Mouse (Mus musculus) urinary bladder, adult 2 months (tissue): ENCODE measurements around the gene Stx6. TPM values are rescaled to one million over a fixed set of nuclear protein-coding genes. Genes with fewer than 3 reads are reported as not detected.

Experiments used
- DNase-seq: peaks from one replicate; pipeline ENCODE4 v3.0.0; 2022; ENCODE audit warnings: low spot score
- polyA plus RNA-seq: library from polyadenylated mRNA; depleted of rRNA; stranded (reverse); fragments of >200 nt; gene quantifications from 2 replicates; pipeline ENCODE4 v1.2.3, GENCODE M21; 2012

Gene Stx6
- polyA plus RNA-seq, 1 experiment = 45.9 TPM

DNA sequence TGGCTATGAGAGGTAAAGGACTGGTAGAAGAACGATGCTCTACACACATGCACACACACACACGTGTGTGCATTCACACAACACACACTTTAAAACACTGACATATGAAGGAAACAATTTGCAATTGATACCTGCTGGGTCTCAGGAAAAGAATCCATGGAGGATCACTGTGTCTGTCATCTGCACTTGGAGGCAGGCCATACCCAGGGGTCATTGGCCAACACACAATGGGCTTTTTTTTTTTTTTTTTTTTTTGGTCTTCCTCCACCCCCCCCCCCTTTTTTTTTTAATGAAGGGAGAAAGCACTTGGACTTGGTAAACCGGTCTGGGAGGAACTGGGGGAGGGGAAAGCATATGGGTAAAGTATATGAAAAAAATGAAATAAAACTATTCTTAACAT lies 49.3 kb downstream of the Stx6 start:
- no peak for DNase-seq

DNA sequence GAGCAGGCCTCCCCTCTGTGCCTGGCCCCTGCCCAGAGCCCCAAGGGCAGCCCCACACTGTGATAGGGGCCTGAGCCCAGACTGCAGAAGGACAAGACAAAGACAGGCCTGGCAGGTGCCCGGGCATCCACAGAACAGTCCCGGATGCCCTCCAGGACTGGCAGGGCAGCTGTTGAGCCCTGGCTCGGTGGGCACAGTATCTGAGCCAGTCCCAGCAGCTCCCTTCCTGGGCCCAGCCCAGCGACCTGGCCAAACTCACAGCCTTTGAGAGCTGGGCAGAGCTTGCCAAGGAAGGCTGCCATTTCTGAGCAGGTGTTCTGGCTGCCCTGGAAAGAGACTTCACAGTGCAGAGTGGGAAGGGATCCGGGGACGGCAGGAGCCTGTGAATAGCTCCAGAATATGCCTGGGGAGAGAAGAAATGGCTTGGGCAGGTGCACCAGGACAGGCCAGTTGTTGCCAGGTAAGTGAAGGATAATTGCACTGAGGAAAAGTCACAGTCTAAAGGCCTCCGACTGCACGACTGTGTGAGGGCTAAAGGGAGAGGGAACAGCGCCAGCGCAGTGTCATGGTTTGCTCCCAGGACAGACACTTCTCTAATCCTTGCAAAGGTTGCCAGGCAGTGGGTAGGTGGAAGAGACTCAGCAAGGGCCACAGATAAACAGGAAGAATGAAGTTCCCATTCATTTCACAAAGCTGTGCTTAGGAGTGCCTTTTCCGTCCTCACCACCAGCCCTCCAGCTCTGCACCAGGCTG lies 51.7 kb downstream of the Stx6 start:
- DNase-seq = peak; percentile 18

DNA sequence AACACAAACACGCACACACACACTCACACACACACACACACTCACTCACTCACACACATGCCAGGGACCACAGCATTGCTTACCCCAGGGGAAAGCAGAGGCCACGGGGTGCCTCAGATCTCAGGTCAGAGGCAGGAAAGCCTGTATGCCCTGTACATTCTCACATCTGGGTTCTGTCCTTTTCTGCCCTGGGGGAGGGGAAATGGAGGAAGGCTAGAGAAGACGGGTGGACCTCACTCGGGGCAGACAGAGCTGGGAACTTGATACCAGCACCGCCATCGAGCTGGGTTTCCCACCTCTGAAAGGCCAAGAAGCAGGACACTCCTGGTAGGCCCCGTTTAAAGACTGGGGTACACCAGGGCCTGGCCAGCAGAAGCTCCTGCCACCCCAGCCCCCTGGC lies 52.5 kb downstream of the Stx6 start:
- DNase-seq = no peak

DNA sequence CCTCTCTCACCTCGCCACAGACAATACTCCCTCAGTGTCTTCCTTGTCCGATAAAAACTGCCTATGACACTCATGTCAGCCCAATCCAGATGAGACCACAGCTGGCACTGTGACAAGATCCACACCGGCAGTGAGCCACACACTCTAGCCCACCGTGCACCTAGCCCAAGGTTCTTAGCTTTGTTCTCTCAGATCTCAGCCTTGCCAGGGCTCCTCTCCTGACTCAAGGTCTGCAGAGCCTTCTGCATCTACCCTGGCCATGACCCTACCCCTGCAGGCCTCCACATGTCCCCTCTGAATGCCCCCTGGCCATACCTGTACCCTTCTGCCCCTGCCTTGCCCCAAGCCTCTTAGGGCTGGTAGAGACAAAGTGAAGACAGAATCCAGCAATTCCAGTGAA lies 53.6 kb downstream of the Stx6 start:
- DNase-seq = no peak

DNA sequence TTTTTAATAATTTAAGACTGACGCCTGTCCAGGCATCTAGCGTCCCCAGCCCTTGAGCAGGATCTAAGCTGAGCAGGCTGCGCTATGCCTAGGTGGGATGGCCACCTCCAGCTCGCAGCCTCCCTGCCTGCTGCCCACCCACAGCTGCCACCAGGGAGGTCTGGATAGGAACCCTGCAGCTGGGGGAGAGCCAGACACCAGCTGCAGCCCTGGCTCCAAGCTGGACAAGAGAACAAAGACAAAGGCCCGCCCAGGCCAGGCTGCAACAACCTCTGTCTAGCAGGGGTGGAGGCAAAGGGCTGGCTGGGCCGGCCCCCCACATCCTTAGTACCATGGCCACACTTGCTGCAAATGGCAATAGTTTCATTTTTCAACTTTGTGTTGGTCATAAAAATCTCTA lies 54.0 kb downstream of the Stx6 start:
- peak; percentile 27 for DNase-seq

DNA sequence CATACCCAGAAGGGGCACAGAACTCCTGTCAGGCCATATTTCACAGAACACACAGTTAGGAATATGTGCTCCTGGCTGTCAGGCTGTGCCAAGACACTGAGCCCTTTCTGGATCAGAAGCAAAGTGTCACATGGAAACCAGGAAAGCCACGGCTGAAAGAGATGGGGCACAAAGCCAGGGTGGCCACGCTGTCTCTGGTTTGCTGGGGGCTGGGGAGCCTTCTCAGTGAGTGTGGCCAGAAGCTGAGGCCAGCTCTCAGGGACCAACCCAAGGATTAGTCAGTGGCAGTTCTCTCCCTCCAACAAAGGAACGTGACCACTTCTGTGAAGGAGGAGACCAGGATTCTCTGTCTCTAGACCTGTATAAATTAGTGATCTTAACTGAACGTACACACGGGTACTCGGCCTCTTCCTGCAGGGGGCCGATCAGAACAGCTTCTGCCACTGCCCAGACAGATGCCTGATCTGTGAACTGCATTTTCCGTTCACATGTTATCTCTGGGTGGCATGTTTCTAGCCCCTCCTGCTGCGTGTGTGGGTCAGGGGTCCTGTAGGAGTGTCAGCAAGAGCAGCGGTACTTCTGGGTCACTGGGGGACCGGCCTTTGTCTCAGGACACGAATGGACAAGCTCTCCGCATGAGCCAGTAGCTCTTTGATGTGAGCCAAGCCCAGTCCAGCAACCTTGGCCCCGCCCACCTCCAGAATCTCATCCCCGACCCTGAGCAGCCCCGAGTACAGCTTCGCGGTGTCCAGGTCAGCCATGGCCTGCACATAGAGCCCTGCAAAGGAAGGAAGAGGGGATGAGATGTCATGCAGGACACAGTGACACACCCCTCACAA lies 54.6 kb downstream of the Stx6 start:
- peak; percentile 24 for DNase-seq

DNA sequence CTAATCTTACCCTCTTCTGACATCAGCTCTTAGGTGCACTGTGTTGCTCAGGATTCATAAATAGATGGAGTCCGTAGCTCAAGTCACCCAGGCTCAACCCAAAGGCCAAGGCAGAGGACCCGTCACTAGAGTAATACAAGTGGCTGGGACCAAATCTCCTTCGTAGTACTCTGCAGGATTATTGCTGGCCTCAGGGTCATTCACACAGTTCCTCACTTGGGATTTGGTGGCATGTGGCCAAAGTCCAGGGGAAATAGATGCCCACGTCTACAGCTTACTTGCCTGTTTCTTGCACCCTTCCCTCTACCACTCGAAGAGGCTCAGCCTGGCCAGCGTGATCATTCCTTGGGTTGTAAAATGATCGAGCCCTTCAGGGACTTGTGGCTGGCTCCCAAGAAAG lies 55.4 kb downstream of the Stx6 start:
- DNase-seq = no peak

DNA sequence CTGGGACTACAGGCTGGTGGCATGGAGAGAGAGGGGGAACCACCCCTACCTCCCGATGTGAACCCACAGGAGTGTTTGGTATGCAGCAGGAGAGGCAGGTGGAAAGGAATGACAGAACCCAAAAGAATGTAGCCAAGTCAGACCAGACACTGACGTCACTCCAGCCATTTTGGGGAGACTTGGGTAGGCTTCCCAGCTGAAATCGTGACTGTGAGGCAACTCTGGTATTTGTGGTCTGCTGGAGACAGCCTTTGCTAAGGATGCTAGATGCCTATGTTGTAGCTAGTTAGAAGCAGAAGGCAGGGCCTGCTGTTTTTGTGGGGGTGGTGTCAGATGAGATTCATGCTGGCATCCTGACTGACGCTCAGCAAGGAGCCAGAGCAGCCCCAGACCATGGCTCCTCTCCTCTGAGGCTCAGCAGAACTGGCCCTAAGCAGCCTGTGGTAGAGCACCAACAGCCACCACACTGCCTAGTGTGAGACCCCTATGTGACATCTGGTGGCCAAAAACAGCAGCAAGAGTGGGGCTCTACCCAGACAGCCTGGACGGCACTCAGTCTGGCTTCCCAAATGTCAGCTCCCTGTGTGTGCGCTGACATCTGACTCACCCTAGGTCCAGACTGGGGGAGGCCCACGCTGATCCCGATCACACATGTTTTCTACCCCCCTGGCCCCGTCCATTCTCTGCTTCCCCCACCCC lies 56.7 kb downstream of the Stx6 start:
- no peak for DNase-seq

DNA sequence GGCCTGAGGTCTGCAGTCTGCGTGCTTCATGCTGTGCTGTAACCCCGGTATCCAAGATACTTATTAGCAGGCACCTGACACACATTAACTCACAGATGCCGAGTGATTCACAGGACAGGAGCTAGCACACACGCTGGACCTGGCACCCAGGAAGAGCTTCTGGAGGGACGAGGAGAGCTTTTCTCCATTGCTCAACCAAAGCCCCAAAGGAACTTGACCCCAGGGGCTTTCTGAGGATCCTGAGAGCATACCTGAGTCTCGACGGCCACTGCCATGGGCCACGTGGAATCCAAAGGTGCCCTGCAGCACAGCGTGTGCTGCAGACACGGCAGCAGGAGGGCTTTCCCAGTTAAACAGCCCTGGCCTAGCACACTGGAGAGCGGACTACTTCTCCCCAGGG lies 57.8 kb downstream of the Stx6 start:
- DNase-seq = no peak

DNA sequence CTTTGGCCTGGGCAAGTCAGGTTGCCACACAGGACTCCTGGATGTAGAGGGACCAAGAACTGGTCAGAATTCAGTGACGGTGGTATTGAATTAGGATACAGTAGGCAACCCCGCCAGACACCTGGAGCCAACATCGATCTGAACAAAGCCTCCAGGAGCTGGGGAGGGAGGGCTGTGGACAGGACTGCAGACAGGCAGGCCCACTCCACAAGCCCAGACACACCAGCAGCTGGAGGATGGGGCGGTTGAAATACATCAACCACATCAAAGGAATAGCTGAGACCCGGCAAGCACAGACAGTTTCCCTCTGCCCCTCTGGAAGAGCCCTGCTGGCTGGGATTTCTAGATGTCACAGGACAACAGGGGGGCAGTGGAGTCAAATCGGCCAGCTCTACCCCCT lies 58.3 kb downstream of the Stx6 start:
- no peak for DNase-seq

DNA sequence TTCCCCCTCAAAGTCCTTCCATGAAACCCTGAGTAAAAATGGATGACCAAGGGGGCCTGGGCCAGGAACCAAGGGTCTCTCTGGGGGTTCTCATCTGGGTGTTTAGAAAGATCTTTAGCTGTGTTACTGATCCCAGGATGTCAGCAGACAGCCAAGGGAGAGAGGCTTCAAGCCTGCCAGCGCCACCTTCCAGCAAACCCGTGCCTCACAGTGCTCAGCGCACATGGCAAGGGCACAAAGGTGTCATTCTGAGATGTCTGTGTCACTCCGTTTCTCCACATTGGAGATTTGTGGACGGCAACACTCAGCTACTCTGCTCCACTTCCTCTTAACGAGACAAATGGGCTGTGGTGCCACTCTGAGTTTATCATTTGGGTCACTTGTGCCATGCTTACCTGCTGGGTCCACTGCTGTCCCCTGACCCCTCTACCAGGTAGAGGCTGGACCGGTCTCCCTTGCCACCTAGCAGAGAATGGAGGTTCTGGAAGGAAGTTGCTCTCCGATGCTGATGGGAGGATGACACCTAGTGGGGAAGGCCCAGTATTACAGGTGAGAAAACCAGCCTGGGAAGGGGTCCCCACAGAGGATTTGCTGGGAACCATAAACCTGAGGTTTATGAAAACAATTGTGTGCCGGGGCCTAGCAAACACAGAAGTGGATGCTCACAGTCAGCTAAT lies 59.5 kb downstream of the Stx6 start:
- no peak for DNase-seq

DNA sequence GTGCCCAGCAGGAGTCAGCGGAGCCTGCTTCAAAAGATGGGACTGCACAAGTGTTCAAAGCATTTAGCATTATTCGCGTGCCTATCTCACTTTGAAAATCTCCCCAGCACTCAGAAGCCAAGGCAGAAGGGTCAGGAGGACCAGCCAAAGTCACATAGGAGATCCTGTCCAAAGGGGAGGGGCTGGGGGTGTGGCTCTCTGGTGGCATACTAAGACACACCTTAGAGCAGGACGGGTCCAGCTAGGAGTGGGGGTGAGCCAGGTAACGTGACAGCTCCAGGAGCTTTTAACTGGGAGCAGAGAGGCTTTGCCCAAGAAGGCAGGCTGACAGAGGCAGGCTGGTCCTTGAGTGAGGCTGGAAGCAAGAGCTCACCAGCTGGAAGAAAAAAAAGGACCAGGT lies 60.4 kb downstream of the Stx6 start:
- no peak for DNase-seq

DNA sequence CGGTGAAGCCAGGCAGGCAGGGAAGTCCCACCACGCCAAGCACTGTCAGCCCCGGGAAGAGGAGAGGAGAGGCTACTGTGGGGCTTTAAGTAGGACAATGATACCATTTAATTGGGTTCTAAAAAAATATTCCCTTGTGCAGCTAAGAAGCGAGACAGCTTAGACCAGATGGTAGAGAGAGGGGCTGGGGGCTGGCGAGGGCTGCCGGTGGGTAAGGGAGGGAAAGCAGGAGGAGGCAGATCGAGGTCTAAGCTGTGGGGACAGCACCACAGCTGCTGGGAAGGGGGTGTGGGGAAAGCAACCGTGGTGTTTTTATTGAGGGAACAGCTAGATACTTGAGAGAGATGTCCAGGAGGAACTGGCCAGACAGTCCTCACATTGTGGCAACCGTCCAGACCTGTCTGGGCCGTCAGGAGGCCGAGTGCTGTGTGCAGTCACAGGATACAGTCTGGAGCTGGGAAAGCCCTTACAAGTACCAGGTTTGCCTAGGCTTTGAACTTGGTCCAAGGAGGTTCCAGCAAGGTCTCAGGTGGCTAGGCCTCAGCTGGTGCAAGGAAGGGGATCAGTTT lies 63.7 kb downstream of the Stx6 start:
- no peak for DNase-seq

DNA sequence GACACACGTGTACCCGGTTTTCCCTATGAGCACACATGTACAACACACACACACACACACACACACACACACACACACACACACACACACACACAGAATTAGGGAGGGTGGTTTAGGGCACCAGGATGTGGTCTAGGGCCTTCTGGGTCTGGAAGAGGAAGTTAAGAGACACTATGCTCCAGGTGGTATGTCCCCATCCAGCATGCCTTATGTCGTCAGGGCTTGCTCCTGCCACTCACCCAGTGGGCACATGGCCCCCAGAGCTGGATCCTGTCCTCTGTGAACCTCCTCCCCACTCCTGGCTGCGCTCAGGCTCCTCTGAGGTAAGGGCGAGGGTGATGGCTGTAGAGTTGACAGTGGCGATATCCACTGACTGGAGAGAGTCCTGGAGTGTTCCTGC lies 64.5 kb downstream of the Stx6 start:
- DNase-seq = no peak

DNA sequence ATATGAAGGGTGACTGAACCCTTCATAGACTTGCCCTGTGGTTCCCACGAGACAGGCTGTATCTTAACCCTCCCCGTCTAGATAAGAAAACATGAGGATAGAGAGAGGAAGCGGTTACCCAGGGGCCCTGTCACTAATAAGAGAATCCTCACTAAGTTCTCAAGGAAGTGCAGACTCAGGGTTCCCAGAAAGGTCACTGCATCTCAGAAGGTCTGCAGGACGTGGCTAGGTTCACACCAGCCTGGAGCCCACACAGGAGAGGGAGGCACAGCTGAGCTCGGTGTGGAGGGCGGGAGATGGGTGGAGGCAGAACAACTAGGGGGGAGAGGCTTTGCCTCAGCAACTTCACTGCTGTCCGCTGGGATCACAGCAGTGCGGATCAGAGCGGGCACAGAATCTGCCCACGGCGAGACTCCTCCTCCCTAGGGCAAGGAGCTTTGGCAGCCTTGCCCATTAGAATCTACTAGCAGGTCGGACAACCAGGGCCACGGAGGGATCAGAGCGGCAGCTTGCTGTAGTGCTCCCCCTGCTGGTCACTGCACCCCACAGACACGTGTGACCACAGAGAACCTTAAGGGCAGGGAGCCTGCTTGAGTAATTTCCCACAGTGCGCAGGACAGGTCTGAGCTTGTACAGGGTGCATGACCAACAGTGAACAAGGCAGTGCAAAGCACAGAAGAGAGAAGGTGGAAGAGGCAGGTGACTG lies 65.5 kb downstream of the Stx6 start:
- peak; percentile 60 for DNase-seq

DNA sequence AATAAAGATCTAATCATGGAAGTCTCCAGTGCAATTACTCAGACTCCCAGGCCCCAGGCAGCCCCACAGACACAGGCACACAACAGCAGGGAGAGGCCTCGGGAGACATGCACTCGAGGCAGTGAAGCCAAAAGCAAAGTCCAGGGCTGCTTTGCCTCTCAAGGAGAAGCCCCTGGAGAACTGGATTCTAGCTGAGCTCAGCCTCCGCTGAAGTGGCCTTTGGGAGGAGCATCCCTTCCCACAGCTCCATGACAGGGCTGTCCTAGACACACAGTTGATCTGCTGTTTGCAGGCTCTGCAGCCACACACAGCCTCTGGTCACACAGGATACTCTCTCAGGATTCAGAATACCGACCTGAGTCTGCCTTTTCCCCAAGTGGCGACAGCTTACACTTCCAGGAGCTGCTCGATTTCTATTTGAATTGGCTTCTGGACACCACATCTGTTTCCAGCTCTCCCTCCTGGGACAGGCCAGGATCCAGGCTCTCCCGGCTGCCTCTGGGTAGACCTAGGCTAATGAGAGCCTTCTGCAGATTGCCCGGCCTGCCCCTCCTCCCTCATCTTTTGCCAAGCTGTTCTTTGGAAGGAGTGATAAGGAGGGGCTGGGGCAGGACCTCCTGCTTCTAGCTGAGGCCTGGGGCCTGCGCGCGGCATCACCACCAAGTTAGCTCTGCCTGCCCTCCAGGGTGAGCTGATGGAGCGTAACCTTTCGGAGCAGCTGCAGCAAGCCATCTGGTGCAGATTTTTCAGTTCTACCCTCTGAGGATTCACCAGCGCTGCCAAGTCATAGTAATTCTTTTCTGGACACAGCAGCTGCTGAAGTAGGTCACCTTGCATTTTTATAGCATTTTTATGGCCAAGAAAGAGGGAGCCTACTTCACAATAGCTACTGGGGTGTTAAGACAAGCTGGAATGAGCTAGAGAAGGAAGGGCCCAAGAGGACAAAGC lies 71.2 kb downstream of the Stx6 start:
- DNase-seq = no peak

DNA sequence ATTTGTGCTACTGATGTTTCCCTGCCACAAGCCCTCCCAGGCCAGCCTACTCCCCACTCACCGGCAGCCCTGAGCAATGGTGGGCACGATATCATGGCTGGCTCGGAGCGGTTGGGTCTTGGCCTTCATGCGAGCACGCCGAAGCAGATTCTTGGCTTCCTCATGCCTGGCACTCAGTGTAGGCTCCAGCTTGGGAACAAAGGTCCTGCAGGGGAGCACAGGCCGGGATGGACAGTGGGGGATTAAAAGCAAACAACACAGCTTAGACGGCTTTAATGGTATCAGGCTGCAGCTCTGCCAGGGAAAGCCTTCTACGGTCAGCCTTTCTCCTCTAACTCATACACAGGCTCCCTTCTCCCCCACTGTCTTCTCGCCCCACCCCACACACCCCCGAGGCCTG lies 73.9 kb downstream of the Stx6 start:
- no peak for DNase-seq

DNA sequence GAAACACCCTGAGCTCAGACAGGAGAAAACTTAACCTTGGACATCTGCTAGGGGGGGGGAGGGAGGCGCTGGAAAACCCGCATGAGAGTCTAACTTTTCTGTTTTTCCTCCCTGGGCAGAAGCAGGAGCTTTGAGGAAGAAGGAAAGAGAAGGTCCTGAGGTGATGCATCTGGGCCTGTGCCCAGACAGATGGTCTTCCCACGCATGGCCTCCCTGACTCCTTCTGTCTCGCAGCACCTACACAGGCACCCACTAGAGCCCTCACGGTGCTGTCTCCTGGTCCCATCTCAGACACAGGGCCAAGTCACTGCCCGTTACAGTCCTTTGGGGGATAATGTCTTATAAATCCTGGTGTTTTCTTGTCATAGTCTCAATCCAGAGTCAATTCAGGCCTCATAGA lies 74.3 kb downstream of the Stx6 start:
- DNase-seq = no peak

DNA sequence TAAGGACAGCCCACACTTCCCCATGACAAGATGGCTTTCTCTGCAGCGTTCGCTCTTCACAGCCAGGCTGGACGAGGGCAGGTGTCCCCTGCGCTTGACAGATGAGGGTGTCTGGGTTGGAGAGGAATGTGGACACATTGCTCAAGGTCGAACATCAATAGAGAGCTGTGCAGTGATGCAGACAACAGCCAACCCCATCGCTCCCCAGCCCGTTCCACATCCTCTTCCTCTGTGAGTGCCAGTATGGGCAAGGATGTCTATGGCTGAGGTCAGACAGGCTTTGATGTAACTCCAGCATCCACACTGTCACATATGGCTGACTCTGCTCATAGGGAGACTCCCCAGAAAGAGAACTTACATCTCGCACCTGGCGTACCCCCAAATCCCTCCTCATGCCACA lies 74.9 kb downstream of the Stx6 start:
- no peak for DNase-seq
